Mouse (Mus musculus) midbrain, embryonic 14.5 days (tissue): ENCODE data around the gene Spata6. TPM values are rescaled to one million over a fixed set of nuclear protein-coding genes. Genes with fewer than 3 reads are reported as not detected.

Experiments
- ATAC-seq: fragments of 200-750 bp; cut with Nextera tagmentation; 2 replicates; pipeline ENCODE4 v1.8.0; 2017; ENCODE audit warnings: moderate number of reproducible peaks, moderate library complexity; ENCODE audit not compliant: low FRiP score, low TSS enrichment
- DNase-seq: peaks from one replicate; pipeline ENCODE4 v3.0.0-alpha.2; 2015
- H3K27ac ChIP-seq: fragments of 300-500 bp; sonication (generic); replicated peaks from 2 replicates; pipeline ENCODE4 v1.5.1; 2014; ENCODE audit warnings: mild to moderate bottlenecking, low read depth, low read length, moderate library complexity
- H3K27me3 ChIP-seq: fragments of 300-500 bp; sonication (generic); 2 replicates; pipeline ENCODE4 v1.6.1; 2014; ENCODE audit warnings: low read length, control low read depth, mixed read lengths; ENCODE audit not compliant: control insufficient read depth, insufficient read depth
- H3K36me3 ChIP-seq: fragments of 300-500 bp; sonication (generic); 2 replicates; pipeline ENCODE4 v1.6.1; 2014; ENCODE audit warnings: low read length, control low read depth; ENCODE audit not compliant: control insufficient read depth, insufficient read depth
- H3K4me1 ChIP-seq: fragments of 300-500 bp; sonication (generic); 2 replicates; pipeline ENCODE4 v1.6.1; 2014; ENCODE audit warnings: mild to moderate bottlenecking, antibody characterized with exemption, low read length, control low read depth; ENCODE audit not compliant: control insufficient read depth, insufficient read depth
- H3K4me2 ChIP-seq: fragments of 300-500 bp; sonication (generic); 2 replicates; pipeline ENCODE4 v1.6.1; 2014; ENCODE audit warnings: mild to moderate bottlenecking, low read length, moderate library complexity
- H3K4me3 ChIP-seq: fragments of 300-500 bp; sonication (generic); replicated peaks from 2 replicates; pipeline ENCODE4 v1.5.1; 2014; ENCODE audit warnings: low read depth, low read length
- H3K9ac ChIP-seq: fragments of 300-500 bp; sonication (generic); replicated peaks from 2 replicates; pipeline ENCODE4 v1.6.1; 2014; ENCODE audit warnings: mild to moderate bottlenecking, low read length, moderate library complexity
- H3K9me3 ChIP-seq: fragments of 300-500 bp; sonication (generic); 2 replicates; pipeline ENCODE4 v1.6.1; 2016; ENCODE audit warnings: low read length, control low read depth, mixed read lengths; ENCODE audit not compliant: control insufficient read depth
- WGBS: fragments of 180-500 bp; shearing (Covaris S2); extraction: QIAGEN DNeasy Blood & Tissue Kit; methylation state at CpG from one replicate; pipeline ENCODE4 v1.1.7; 2014; 5-methylcytosine and 5-hydroxymethylcytosine counted together
- polyA plus RNA-seq: library from polyadenylated mRNA; unstranded; fragments of >200 nt; fragmentation: Nextera tagmentation; extraction: Ambion mirVana; gene quantifications from 2 replicates; pipeline ENCODE4 v1.2.1, GENCODE M21; 2014

Gene Spata6
- polyA plus RNA-seq: 12.5 and 17.3 TPM in 2 replicates

- peak within 1 kb of the TSS; percentile 79 for H3K4me2 ChIP-seq
- ATAC-seq (peak; percentile 93), DNase-seq (peak; percentile 86)
These were observed at the start of gene Spata6 for GRCm38 (mm10) chr4:111719776-111720661. Gene Spata6 (plus strand): TSS chr4:111719984.

DNA sequence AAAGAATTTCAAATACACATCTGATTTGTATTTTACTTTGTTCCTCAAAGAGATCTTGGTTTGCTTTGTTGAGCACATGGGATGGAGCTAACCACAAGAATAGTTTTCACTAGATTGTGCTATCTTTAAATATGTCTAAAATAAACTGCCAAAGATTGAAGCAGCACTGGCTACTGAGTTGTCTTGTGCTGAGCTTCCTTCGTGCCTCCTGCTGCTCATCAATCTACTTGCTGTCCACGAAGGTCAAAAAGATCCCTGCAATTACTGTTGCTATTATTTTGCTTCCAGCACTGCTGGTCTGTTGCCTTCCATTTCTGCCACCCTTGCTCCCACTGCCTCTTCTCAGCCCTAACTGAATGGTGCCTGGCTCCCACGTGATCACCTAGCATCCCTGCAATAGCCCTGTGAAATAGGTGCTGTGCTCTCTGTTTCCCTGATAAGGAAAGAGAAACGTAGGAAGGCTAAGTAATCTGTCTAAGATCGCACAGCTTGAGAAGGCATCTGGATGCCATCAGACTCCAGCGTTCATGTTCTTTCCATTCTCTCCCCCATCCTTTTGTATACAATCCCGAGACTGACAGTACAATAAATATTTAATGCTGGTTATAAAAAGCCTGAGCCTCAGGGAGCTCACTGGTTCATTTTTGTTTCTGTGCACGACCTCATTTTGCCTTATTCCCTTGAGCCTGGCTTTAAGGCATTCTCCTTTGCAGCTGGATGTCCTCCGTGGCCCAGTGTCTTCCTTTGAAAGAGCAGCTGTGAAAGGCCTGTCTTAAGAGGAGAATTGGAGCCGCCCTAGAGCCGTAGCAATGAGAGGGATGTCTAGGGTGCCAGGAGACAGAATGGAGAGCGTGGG, 49.0 kb upstream of the Spata6 start:
- H3K4me2 ChIP-seq: peak overlapping the region; percentile 21
- ATAC-seq: peak; percentile 49; the same call in 1 of the 2 replicates
- peaks cover 15% of the 10 kb centered on the region for H3K4me1 ChIP-seq
- peak overlapping the region; percentile 75 for H3K27ac ChIP-seq
- H3K4me3 ChIP-seq: no peak overlapping the region
- H3K9me3 ChIP-seq: no peaks in the 10 kb centered on the region
- DNase-seq: peak; percentile 68
- H3K9ac ChIP-seq: no peak overlapping the region
- 16% methylated on average over 12 of the region's 12 CpGs for WGBS
- H3K27me3 ChIP-seq: no peaks in the 10 kb centered on the region
- H3K36me3 ChIP-seq: no peaks in the 10 kb centered on the region

More at GRCm38 (mm10) chr4:111719776-111720661, at the start of gene Spata6:
- Histone ChIP-seq H3K4me3 (peak within 1 kb of the TSS; percentile 72), H3K4me1 (peaks cover 8% of the 10 kb centered on the region; the same call in 1 of the 2 replicates), H3K9ac (peak within 1 kb of the TSS; percentile 71), H3K36me3 (no peaks in the 10 kb centered on the region), H3K27me3 (no peaks in the 10 kb centered on the region), H3K27ac (0 out of 2 replicates have a peak within 1 kb of the TSS, but pooled peaks have one; percentile 42), H3K9me3 (no peaks in the 10 kb centered on the region)
- under 1% methylated on average over 49 of the region's 50 CpGs for WGBS

GRCm38 (mm10) chr4:111671440-111671839, 48.3 kb upstream of the Spata6 start:
- peak overlapping the region; percentile 75 for H3K27ac ChIP-seq
- WGBS: 70% methylated on average over 4 of the region's 4 CpGs
- H3K9me3 ChIP-seq: no peaks in the 10 kb centered on the region
- ATAC-seq: no peak
- H3K27me3 ChIP-seq: no peaks in the 10 kb centered on the region
- no peak for DNase-seq
- H3K36me3 ChIP-seq: no peaks in the 10 kb centered on the region
- H3K4me2 ChIP-seq: no peak overlapping the region
- peaks cover 15% of the 10 kb centered on the region for H3K4me1 ChIP-seq
- no peak overlapping the region for H3K9ac ChIP-seq
- no peak overlapping the region for H3K4me3 ChIP-seq

GRCm38 (mm10) chr4:111673904-111674303, 45.9 kb upstream of the Spata6 start:
- H3K27me3 ChIP-seq: no peaks in the 10 kb centered on the region
- no peak overlapping the region for H3K4me3 ChIP-seq
- no peak overlapping the region for H3K9ac ChIP-seq
- H3K27ac ChIP-seq: no peak overlapping the region
- no peak overlapping the region for H3K4me2 ChIP-seq
- H3K36me3 ChIP-seq: no peaks in the 10 kb centered on the region
- ATAC-seq (no peak), DNase-seq (no peak)
- H3K9me3 ChIP-seq: no peaks in the 10 kb centered on the region
- H3K4me1 ChIP-seq: peaks cover 15% of the 10 kb centered on the region

DNA sequence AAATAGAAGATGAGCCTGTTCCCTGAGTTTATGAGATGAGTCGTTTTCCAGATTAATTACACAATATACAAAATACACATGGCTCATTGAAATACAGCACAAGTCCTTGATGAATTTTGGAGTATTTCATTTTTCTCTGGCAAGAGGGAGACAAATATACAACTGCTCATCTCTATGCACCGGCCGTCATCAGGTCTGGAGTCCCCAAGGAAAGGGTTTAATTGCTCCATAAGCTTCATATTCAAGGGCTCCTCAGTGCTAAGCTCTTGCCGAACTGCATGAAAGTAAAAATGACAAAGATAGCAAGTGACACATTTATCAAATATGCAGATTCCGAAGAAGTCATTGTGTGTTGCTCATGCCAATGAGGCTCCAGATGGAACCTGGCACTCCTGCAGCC, 37.9 kb upstream of the Spata6 start:
- no peaks in the 10 kb centered on the region for H3K9me3 ChIP-seq
- H3K4me3 ChIP-seq: no peak overlapping the region
- 63% methylated on average over 5 of the region's 5 CpGs for WGBS
- no peak for ATAC-seq
- H3K27ac ChIP-seq: no peak overlapping the region
- H3K4me2 ChIP-seq: no peak overlapping the region
- H3K27me3 ChIP-seq: no peaks in the 10 kb centered on the region
- H3K4me1 ChIP-seq: no peaks in the 10 kb centered on the region
- peak; percentile 44 for DNase-seq
- no peak overlapping the region for H3K9ac ChIP-seq
- no peaks in the 10 kb centered on the region for H3K36me3 ChIP-seq

DNA sequence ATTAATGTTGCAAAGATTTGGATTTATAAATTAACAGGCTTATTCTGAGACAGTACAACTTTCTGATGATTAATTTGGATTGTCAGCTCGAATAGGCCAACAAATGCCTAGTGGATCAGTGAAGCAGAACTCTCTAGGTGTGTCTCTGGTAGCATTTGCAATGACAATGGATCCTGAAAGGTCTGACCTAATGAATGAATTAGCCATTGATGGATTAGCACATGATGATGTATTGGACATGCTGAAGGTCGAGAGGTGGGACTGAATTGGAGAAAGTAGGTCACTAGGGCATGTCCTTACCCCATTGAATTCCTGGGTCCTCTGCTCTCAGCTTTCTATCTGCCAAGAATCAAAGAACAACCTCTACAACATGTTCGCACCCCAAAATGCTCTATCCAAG, 37.0 kb upstream of the Spata6 start:
- Histone ChIP-seq H3K27ac (no peak overlapping the region), H3K27me3 (no peaks in the 10 kb centered on the region), H3K36me3 (no peaks in the 10 kb centered on the region), H3K9ac (no peak overlapping the region), H3K9me3 (no peaks in the 10 kb centered on the region), H3K4me3 (no peak overlapping the region), H3K4me2 (no peak overlapping the region), H3K4me1 (no peaks in the 10 kb centered on the region)
- ATAC-seq: no peak
- no peak for DNase-seq
- 75% methylated on average over 3 of the region's 3 CpGs for WGBS

- no peaks in the 10 kb centered on the region for H3K27me3 ChIP-seq
These were observed 35.9 kb upstream of the Spata6 start for GRCm38 (mm10) chr4:111683843-111684242.

DNA sequence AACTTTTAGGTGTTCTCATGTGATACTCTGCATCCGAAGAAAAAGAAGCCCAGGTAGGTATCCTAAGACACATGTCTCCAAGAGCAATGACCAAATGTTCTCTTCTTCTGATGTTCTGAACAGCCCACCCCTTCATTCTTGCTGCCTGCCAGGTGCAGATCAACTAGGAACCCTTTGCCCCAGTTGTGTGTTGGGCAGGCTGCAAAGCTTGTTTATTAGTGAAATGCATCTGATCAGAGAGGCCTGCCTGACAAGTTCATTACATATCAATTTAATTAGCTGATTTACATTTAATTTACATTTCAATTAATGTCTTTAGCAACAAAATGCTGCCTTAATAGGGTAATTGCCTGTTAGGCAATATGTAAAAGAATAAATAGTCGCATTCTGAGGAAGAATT, 33.8 kb upstream of the Spata6 start:
- Histone ChIP-seq H3K27ac (no peak overlapping the region), H3K9me3 (no peaks in the 10 kb centered on the region), H3K4me3 (no peak overlapping the region), H3K27me3 (no peaks in the 10 kb centered on the region), H3K4me2 (no peak overlapping the region), H3K4me1 (peaks cover 4% of the 10 kb centered on the region; the same call in 1 of the 2 replicates), H3K36me3 (no peaks in the 10 kb centered on the region), H3K9ac (no peak overlapping the region)
- ATAC-seq: peak; percentile 10; the same call in 1 of the 2 replicates
- 76% methylated on average over 2 of the region's 2 CpGs for WGBS
- DNase-seq: no peak

More at GRCm38 (mm10) chr4:111683843-111684242, 35.9 kb upstream of the Spata6 start:
- H3K4me3 ChIP-seq: no peak overlapping the region
- no peak overlapping the region for H3K27ac ChIP-seq
- no peak overlapping the region for H3K9ac ChIP-seq
- 73% methylated on average over 5 of the region's 5 CpGs for WGBS
- no peak for DNase-seq
- no peaks in the 10 kb centered on the region for H3K9me3 ChIP-seq
- H3K4me2 ChIP-seq: no peak overlapping the region
- H3K4me1 ChIP-seq: no peaks in the 10 kb centered on the region
- H3K36me3 ChIP-seq: no peaks in the 10 kb centered on the region
- ATAC-seq: no peak
